Mouse (Mus musculus) cortical plate, adult 2 months (tissue): ENCODE measurements around the gene Swi5.

ENCODE experiments used
- CTCF ChIP-seq: fragments of 200-500 bp; IDR thresholded peaks from 2 replicates; pipeline ENCODE4 v1.5.1; 2011; ENCODE audit warnings: mild to moderate bottlenecking, control low read depth, low read length; ENCODE audit not compliant: insufficient read depth; ENCODE audit errors: extremely low read depth
- POLR2A ChIP-seq: fragments of 200-500 bp; IDR thresholded peaks from 2 replicates; pipeline ENCODE4 v1.6.1; 2011; ENCODE audit warnings: mild to moderate bottlenecking, low read length, control low read depth; ENCODE audit not compliant: insufficient read depth; ENCODE audit errors: extremely low read depth

- TF ChIP-seq CTCF: no peak
- TF ChIP-seq POLR2A: no peak
These were observed 3.9 kb downstream of the Swi5 start for GRCm38 (mm10) chr2:32283986-32284385.
